8 mouse cellular contexts compared by ENCODE assay signal in genomic region chr2:166359995-166360394, GRCm38 (mm10).
DNase-seq lines count a peak whose midpoint lies in the region; ATAC-seq and TF ChIP-seq lines count a peak whose summit lies in the region.

No protein-coding gene starts in this region.

- no peaks in the 10 kb centered on the region for H3K79me2 ChIP-seq in heart, adult 2 months (replicated peaks; ENCODE audit: control insufficient read depth, insufficient read depth, low read length)

- no peak for TF ChIP-seq EP300 in heart, adult 2 months (IDR thresholded peaks at IDR 0.05; ENCODE audit: insufficient read depth, low read depth, low read length)

- no peak for TF ChIP-seq CTCF in heart, adult 2 months (IDR thresholded peaks at IDR 0.05)
- TF ChIP-seq CTCF in cerebellum, adult 2 months (IDR thresholded peaks at IDR 0.05; ENCODE audit: borderline replicate concordance, insufficient read depth, low read depth, low read length), result no peak

- no peaks in the 10 kb centered on the region for H3K27me3 ChIP-seq in heart, adult 2 months (ENCODE audit: control insufficient read depth, insufficient read depth, low read length)
- H3K27me3 ChIP-seq in hindbrain, embryonic 10.5 days (ENCODE audit: insufficient read depth, poor library complexity, severe bottlenecking), result peaks cover 50% of the 10 kb centered on the region
- H3K27me3 ChIP-seq in neural tube, embryonic 15.5 days (replicated peaks), result no peaks in the 10 kb centered on the region
- H3K27me3 ChIP-seq in cerebellum, adult 2 months (ENCODE audit: control insufficient read depth, insufficient read depth, low read length), result no peaks in the 10 kb centered on the region

- no peak overlapping the region for H3K9ac ChIP-seq in heart, adult 2 months (ENCODE audit: low read depth, low read length)
- no peak overlapping the region for H3K9ac ChIP-seq in neural tube, embryonic 15.5 days (replicated peaks)

- intact Hi-C loops in heart, adult 2 months (cut with DNase I), result loop anchor here (5.0 kb wide), 2 partner anchors 37 to 82 kb away; no protein-coding TSS in a partner anchor

- H3K4me3 ChIP-seq in heart, adult 2 months, result no peak overlapping the region
- H3K4me3 ChIP-seq in hindbrain, embryonic 10.5 days, result no peak overlapping the region
- no peak overlapping the region for H3K4me3 ChIP-seq in neural tube, embryonic 15.5 days (replicated peaks)
- no peak overlapping the region for H3K4me3 ChIP-seq in cerebellum, adult 2 months (replicated peaks; ENCODE audit: insufficient read depth, low read depth, low read length)

- WGBS in heart, adult 2 months, result 25% methylated on average over 13 of the region's 13 CpGs
- WGBS in hindbrain, embryonic 10.5 days, result 69% methylated on average over 13 of the region's 13 CpGs
- 14% methylated on average over 13 of the region's 13 CpGs for WGBS in neural tube, embryonic 15.5 days
- 25% methylated on average over 13 of the region's 13 CpGs for WGBS in cerebellum, adult 2 months

- no peak for TF ChIP-seq POLR2A in heart, adult 2 months (IDR thresholded peaks at IDR 0.05; ENCODE audit: insufficient read depth, low read depth, low read length)
- no peak for TF ChIP-seq POLR2A in cerebellum, adult 2 months (IDR thresholded peaks at IDR 0.05; ENCODE audit: borderline replicate concordance, insufficient read depth, low read length)

- 0 out of 2 replicates have a peak, but pooled peaks have one; percentile 33 for ATAC-seq in neural tube, embryonic 15.5 days (ENCODE audit: low FRiP score)

- no peaks in the 10 kb centered on the region for H3K9me3 ChIP-seq in hindbrain, embryonic 10.5 days
- H3K9me3 ChIP-seq in neural tube, embryonic 15.5 days (replicated peaks), result no peaks in the 10 kb centered on the region

- H3K4me1 ChIP-seq in heart, adult 2 months (ENCODE audit: control insufficient read depth, insufficient read depth, low read length), result peaks cover 6% of the 10 kb centered on the region
- H3K4me1 ChIP-seq in hindbrain, embryonic 10.5 days (replicated peaks), result peaks cover 28% of the 10 kb centered on the region
- peaks cover 28% of the 10 kb centered on the region for H3K4me1 ChIP-seq in neural tube, embryonic 15.5 days
- no peaks in the 10 kb centered on the region; the same call in none of the 2 replicates for H3K4me1 ChIP-seq in cerebellum, adult 2 months (ENCODE audit: control insufficient read depth, insufficient read depth, low read length)

- H3K27ac ChIP-seq in heart, adult 2 months, result no peak overlapping the region
- 0 out of 2 replicates have a peak overlapping the region, but pooled peaks have one; percentile 29 for H3K27ac ChIP-seq in hindbrain, embryonic 10.5 days
- peak overlapping the region; percentile 10; the same call in 1 of the 2 replicates for H3K27ac ChIP-seq in neural tube, embryonic 15.5 days (replicated peaks)
- no peak overlapping the region for H3K27ac ChIP-seq in cerebellum, adult 2 months (ENCODE audit: insufficient read depth, low read length)

- no peaks in the 10 kb centered on the region for H3K36me3 ChIP-seq in heart, adult 2 months (ENCODE audit: control insufficient read depth, insufficient read depth, low read length)
- no peaks in the 10 kb centered on the region for H3K36me3 ChIP-seq in hindbrain, embryonic 10.5 days
- no peaks in the 10 kb centered on the region for H3K36me3 ChIP-seq in neural tube, embryonic 15.5 days

- peak; percentile 46 to 47 for DNase-seq in heart, adult 2 months
- no peak for DNase-seq in heart, adult 11 months
- DNase-seq in ovary, postnatal 36 days (ENCODE audit: low spot score), result peak; percentile 42
- no peak for DNase-seq in ovary, adult 18-20 months (ENCODE audit: low spot score)
- no peak for DNase-seq in hindbrain, embryonic 10.5 days (ENCODE audit: low spot score)
- no peak for DNase-seq in ovary, postnatal 10 days (ENCODE audit: low spot score)
- no peak for DNase-seq in cerebellum, adult 2 months

- H3K4me2 ChIP-seq in neural tube, embryonic 15.5 days, result no peak overlapping the region

Comparison
In these comparisons a context has a peak if more than half of its experiments do, and no peak if none do; other contexts are left out.
1. DNase-seq: peak in heart, adult 2 months (2 of 2) and ovary, postnatal 36 days (single experiment); none in heart, adult 11 months (single experiment), ovary, adult 18-20 months (single experiment), hindbrain, embryonic 10.5 days (single experiment), ovary, postnatal 10 days (single experiment) and cerebellum, adult 2 months (0 of 2).
2. H3K27ac ChIP-seq: peak in hindbrain, embryonic 10.5 days (single experiment) and neural tube, embryonic 15.5 days (single experiment); none in heart, adult 2 months (single experiment) and cerebellum, adult 2 months (single experiment).